Mouse (Mus musculus) C2C12 (cell line): ENCODE data around the gene Bpifb6.

Experiments used
- CEBPB ChIP-seq: IDR thresholded peaks from one replicate; pipeline ENCODE4 v1.6.1; 2011; ENCODE audit warnings: low read depth, mild to moderate bottlenecking, control low read depth, moderate library complexity
- CTCF ChIP-seq: IDR thresholded peaks from one replicate; pipeline ENCODE4 v1.5.1; 2011; ENCODE audit not compliant: control insufficient read depth, insufficient read depth, insufficient read length
- MAX ChIP-seq: IDR thresholded peaks from one replicate; pipeline ENCODE4 v1.6.1; 2011; ENCODE audit warnings: mild to moderate bottlenecking, control low read depth
- MYOD1 ChIP-seq: IDR thresholded peaks from one replicate; pipeline ENCODE4 v1.6.1; 2011; ENCODE audit warnings: low read depth; ENCODE audit not compliant: control insufficient read depth, insufficient read length
- MYOG ChIP-seq: IDR thresholded peaks from one replicate; pipeline ENCODE4 v1.6.1; 2011; ENCODE audit not compliant: control insufficient read depth, insufficient read length; ENCODE audit errors: extremely low read depth
- USF1 ChIP-seq: IDR thresholded peaks from one replicate; pipeline ENCODE4 v1.6.1; 2011; ENCODE audit warnings: low read depth, mild to moderate bottlenecking, control low read depth, moderate library complexity

DNA sequence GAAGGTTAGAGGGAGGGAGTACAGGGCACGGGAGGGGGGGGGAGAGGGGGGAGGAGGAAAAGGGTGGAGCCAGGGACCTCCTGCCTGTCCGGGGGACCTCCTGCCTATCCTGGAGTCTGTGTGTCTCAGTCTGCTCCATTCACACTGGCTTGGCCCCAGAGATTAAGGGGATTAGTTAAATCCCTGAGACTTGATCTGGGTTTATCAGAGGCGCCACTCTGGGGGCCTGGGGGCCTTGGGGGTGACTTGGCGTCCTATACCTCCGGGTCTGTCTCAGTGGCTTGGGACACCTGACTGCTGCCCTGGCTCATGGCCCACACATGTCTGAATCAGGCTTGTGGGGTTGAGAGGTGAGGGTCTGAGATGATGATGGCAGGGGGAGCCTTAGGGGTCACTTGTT lies 46.6 kb upstream of the Bpifb6 start:
- no peak for TF ChIP-seq CTCF
- TF ChIP-seq MAX = no peak
- TF ChIP-seq USF1 = no peak
- TF ChIP-seq MYOD1 = no peak
- no peak for TF ChIP-seq CEBPB
- no peak for TF ChIP-seq MYOG
